Mouse (Mus musculus): ENCODE measurements around the gene Plppr2. TPM values are rescaled to one million over a fixed set of nuclear protein-coding genes. Genes with fewer than 3 reads are reported as not detected.

Plppr2 gene
- polyA plus RNA-seq, 1 experiment, result 5.4 TPM

DNA sequence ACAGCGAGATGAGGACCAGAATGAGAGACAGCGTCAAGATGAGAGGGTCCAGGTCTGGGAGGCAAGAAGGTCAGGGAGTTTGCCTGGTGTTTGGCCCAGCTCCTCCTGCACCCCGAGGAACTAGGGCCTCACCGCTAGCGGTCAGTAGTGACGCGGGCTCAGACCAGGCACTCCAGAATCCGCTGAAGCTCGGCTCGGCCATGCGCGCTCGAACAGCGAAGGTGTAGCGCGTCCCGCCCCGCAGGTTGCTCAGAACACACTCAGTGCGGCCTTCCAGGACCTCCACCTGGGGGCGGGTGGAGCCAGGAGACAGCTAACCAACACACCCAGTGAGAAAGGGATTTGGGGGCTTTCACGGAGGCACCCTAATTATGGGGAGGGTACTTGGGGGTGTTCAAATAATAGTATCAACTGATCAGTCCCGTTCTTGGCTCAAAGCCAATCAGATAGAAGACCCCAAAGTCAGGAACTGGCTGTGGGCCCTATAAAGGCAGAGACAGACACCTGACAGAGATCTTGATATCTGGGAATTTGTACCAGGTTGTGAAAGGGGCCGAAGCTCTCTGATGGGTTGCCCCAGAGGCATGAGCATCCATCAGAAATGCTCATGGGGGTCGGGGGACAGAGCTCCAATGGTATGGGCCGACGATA is 23.9 kb downstream of the Plppr2 start:
- TF ChIP-seq POLR2A (IDR thresholded peaks at IDR 0.05; ENCODE audit: insufficient read depth, low read length) (no peak), EP300 (IDR thresholded peaks at IDR 0.05; ENCODE audit: insufficient read depth, low read depth, low read length) (0 out of 2 replicates have a peak, but pooled peaks have one; percentile 5), CTCF (IDR thresholded peaks at IDR 0.05; ENCODE audit: low read depth, low read length) (peak; percentile 50)
- H3K27me3 ChIP-seq (ENCODE audit: control insufficient read depth, insufficient read depth, low read length, poor library complexity, severe bottlenecking), result no peaks in the 10 kb centered on the region

DNA sequence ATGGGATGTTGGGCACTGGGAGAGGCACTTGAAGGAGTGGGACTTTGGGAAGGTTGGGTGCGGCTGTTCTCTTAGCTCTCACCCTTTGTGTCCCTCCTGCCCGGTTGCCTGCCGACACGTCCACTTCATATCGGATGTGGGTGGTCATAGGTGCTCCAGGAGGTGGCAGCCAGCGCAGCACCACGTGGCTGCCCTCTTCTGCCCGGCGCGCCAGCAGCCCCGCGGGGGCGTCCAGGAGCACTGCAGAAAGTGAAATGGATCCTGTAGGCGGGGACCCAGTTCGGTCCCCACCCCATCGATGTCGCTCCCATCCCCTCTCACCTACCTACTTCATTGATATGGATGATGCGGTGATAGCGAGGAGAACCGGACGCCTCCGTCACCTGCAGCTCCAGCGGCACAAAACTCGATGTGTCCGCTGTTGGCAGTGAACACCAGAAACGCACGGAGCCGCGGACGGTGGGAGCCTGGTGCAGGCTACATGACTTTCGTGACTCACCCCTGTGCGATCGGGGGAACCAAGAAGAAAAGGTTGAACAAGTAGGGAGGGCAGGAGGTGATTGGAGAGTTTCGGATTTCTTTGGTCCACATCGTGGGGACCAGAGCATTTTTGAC is 24.6 kb downstream of the Plppr2 start:
- H3K9me3 ChIP-seq (replicated peaks; ENCODE audit: control insufficient read depth, insufficient read depth, low read length, poor library complexity, severe bottlenecking), result no peaks in the 10 kb centered on the region
- H3K9ac ChIP-seq (ENCODE audit: low read depth, poor library complexity, severe bottlenecking), result peak overlapping the region; percentile 34
- H3K27me3 ChIP-seq (ENCODE audit: control insufficient read depth, insufficient read depth, low read length, poor library complexity, severe bottlenecking), result no peaks in the 10 kb centered on the region
- H3K27ac ChIP-seq (ENCODE audit: insufficient read depth, low read length), result no peak overlapping the region
- peak overlapping the region; percentile 66 for H3K4me3 ChIP-seq (ENCODE audit: low read depth, low read length)
- no peak for TF ChIP-seq CTCF (IDR thresholded peaks at IDR 0.05; ENCODE audit: low read depth, low read length)
- no peak for TF ChIP-seq POLR2A (IDR thresholded peaks at IDR 0.05; ENCODE audit: insufficient read depth, low read length)
- TF ChIP-seq EP300 (IDR thresholded peaks at IDR 0.05; ENCODE audit: insufficient read depth, low read depth, low read length), result no peak
- no peaks in the 10 kb centered on the region for H3K36me3 ChIP-seq (ENCODE audit: control insufficient read depth, insufficient read depth, low read length, poor library complexity, severe bottlenecking)
- H3K4me1 ChIP-seq (ENCODE audit: control insufficient read depth, insufficient read depth, low read length), result no peaks in the 10 kb centered on the region

More for the DNA sequence above, 23.9 kb downstream of the Plppr2 start:
- Histone ChIP-seq H3K9me3 (replicated peaks; ENCODE audit: control insufficient read depth, insufficient read depth, low read length, poor library complexity, severe bottlenecking) (no peaks in the 10 kb centered on the region), H3K4me3 (ENCODE audit: low read depth, low read length) (peak overlapping the region; percentile 33), H3K9ac (ENCODE audit: low read depth, poor library complexity, severe bottlenecking) (no peak overlapping the region), H3K27ac (ENCODE audit: insufficient read depth, low read length) (no peak overlapping the region), H3K4me1 (ENCODE audit: control insufficient read depth, insufficient read depth, low read length) (no peaks in the 10 kb centered on the region), H3K36me3 (ENCODE audit: control insufficient read depth, insufficient read depth, low read length, poor library complexity, severe bottlenecking) (no peaks in the 10 kb centered on the region)

DNA sequence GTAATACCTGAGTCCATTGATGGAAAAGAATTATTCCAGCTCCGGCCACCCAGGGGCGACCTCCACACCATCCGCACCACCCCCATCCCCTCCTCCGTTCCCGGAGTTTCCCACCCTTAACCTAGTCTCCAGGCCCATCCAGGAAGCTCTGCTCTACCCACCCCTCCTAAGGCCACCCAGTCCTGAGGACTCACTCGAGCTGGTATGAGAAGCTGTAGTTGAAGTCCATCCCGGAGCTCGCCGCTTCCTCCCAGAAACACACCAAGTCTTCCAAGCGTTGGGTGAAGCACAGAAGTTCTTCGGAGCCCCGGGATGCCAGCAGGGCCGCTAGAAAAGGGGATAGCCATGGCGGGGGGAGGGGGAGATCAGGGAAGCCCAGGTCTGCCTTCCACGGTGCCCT is 25.2 kb downstream of the Plppr2 start:
- Histone ChIP-seq H3K27ac (ENCODE audit: insufficient read depth, low read length) (no peak overlapping the region), H3K4me1 (ENCODE audit: control insufficient read depth, insufficient read depth, low read length) (no peaks in the 10 kb centered on the region), H3K9ac (ENCODE audit: low read depth, poor library complexity, severe bottlenecking) (peak overlapping the region; percentile 34), H3K36me3 (ENCODE audit: control insufficient read depth, insufficient read depth, low read length, poor library complexity, severe bottlenecking) (no peaks in the 10 kb centered on the region), H3K4me3 (ENCODE audit: low read depth, low read length) (peak overlapping the region; percentile 66), H3K27me3 (ENCODE audit: control insufficient read depth, insufficient read depth, low read length, poor library complexity, severe bottlenecking) (no peaks in the 10 kb centered on the region), H3K9me3 (replicated peaks; ENCODE audit: control insufficient read depth, insufficient read depth, low read length, poor library complexity, severe bottlenecking) (no peaks in the 10 kb centered on the region)
- TF ChIP-seq EP300 (IDR thresholded peaks at IDR 0.05; ENCODE audit: insufficient read depth, low read depth, low read length) (no peak), POLR2A (IDR thresholded peaks at IDR 0.05; ENCODE audit: insufficient read depth, low read length) (no peak), CTCF (IDR thresholded peaks at IDR 0.05; ENCODE audit: low read depth, low read length) (no peak)

DNA sequence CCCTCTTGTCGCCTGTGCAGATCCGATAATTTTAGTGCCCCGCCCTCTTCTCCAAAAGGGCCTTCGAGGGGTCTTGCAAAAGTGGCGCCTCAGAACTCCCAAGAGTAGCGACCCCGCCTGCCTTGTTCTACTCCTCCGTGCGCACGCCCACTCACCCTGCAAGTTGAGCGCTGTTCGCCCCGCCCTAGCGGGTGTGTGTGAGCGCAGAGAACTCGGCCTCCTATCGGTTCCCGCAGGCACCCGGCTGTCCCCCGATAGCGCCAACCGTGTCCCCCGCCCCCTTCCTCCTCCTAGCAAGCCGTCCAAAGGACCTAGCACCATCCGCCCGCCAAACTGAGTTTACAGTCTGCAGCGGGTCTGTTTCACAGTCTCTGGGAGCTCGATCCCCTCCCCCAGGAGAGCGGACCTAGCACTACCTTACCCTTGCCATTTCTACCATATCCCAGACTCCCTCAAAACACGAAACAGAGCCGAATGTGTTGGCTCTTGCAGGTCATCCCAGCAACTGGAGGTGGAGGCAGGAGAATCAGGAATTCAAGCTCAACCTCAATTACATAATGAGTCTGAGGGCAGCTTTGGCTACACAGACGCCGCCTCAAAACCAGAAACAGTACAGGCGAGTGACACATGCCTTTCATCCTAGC is 25.7 kb downstream of the Plppr2 start:
- Histone ChIP-seq H3K27ac (ENCODE audit: insufficient read depth, low read length) (no peak overlapping the region), H3K27me3 (ENCODE audit: control insufficient read depth, insufficient read depth, low read length, poor library complexity, severe bottlenecking) (no peaks in the 10 kb centered on the region)
- TF ChIP-seq POLR2A (IDR thresholded peaks at IDR 0.05; ENCODE audit: insufficient read depth, low read length), result no peak
- TF ChIP-seq CTCF (IDR thresholded peaks at IDR 0.05; ENCODE audit: low read depth, low read length), result no peak
- TF ChIP-seq EP300 (IDR thresholded peaks at IDR 0.05; ENCODE audit: insufficient read depth, low read depth, low read length), result no peak

DNA sequence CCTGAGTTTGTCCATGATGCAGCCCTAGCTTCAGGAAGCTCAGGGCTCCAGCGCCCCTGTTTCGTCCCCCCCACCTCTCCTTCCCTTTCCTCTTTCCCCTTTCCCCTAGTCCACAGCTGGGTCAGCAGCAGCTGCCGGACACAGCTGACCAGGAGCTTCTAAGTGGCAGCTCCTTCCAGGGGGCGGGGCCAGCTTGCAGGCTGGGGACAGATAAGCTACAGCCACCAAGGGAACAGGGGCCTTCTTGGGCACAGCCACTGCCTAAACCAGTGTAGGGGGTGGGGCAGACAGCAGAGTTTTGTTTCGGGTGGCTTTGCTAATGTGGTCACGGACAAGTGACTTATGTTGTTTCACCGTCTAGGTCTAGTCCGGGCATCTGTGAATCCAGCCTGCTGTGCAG is 26.6 kb downstream of the Plppr2 start, which contains the start of gene Epor:
Gene Epor, minus strand, starts transcription at position 90 of the 400 bp plus-strand sequence.
- Histone ChIP-seq H3K36me3 (ENCODE audit: control insufficient read depth, insufficient read depth, low read length, poor library complexity, severe bottlenecking) (no peaks in the 10 kb centered on the region), H3K9ac (ENCODE audit: low read depth, poor library complexity, severe bottlenecking) (peak within 1 kb of the TSS; percentile 34; the same call in 1 of the 2 replicates), H3K27me3 (ENCODE audit: control insufficient read depth, insufficient read depth, low read length, poor library complexity, severe bottlenecking) (no peaks in the 10 kb centered on the region), H3K4me1 (ENCODE audit: control insufficient read depth, insufficient read depth, low read length) (no peaks in the 10 kb centered on the region), H3K4me3 (ENCODE audit: low read depth, low read length) (peak within 1 kb of the TSS; percentile 66), H3K9me3 (replicated peaks; ENCODE audit: control insufficient read depth, insufficient read depth, low read length, poor library complexity, severe bottlenecking) (no peaks in the 10 kb centered on the region), H3K27ac (ENCODE audit: insufficient read depth, low read length) (no peak within 1 kb of the TSS)
- TF ChIP-seq EP300 (IDR thresholded peaks at IDR 0.05; ENCODE audit: insufficient read depth, low read depth, low read length) (no peak), POLR2A (IDR thresholded peaks at IDR 0.05; ENCODE audit: insufficient read depth, low read length) (no peak), CTCF (IDR thresholded peaks at IDR 0.05; ENCODE audit: low read depth, low read length) (no peak)

More for the DNA sequence above, 25.7 kb downstream of the Plppr2 start:
- Histone ChIP-seq H3K4me3 (ENCODE audit: low read depth, low read length) (peak overlapping the region; percentile 66), H3K9me3 (replicated peaks; ENCODE audit: control insufficient read depth, insufficient read depth, low read length, poor library complexity, severe bottlenecking) (no peaks in the 10 kb centered on the region), H3K4me1 (ENCODE audit: control insufficient read depth, insufficient read depth, low read length) (no peaks in the 10 kb centered on the region), H3K36me3 (ENCODE audit: control insufficient read depth, insufficient read depth, low read length, poor library complexity, severe bottlenecking) (no peaks in the 10 kb centered on the region), H3K9ac (ENCODE audit: low read depth, poor library complexity, severe bottlenecking) (peak overlapping the region; percentile 34)

Measured in ES-Bruce4 (cell line).